Mouse (Mus musculus): ENCODE measurements around the gene Gm29666. TPM values are rescaled to one million over a fixed set of nuclear protein-coding genes. Genes with fewer than 3 reads are reported as not detected.
A peak's percentile ranks its signal among the peaks of the same experiment; 100 is the strongest.

Gene Gm29666
- 1 to 10 TPM; 1.0 to 1.1 TPM for total RNA-seq (2021)
- long read RNA-seq, experiment 1, partial matches to known transcripts, result 0 of 2 reads
- long read RNA-seq, experiment 1, other reads (novel, unspliced or antisense), result 2 of 2 reads
- long read RNA-seq, experiment 2, partial matches to known transcripts, result 0 of 1 reads
- long read RNA-seq, experiment 2, other reads (novel, unspliced or antisense), result 1 of 1 reads

DNA sequence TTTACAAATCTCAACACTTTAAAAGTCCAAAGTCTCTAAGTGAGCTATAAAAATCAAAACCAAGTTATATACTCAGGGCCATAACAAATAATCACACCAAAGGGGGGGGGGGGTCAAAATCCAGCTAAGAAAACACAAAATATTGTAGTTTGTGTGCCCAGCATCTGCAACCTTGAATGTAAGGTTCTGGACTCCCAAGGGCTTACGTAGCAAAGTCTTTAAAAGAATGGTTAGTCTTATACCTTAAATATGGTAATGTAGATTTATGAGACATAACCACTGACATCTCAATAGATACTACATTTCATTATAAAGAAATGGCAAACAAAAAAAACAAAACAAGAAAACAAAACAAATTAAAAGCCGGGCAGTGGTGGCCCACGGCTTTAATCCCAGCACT is at the start of gene Gm29666:
Gm29666 (minus strand) TSS at position 101 of the 400 bp plus-strand sequence.
- no peak for DNase-seq (ENCODE audit: low spot score in 2 of 2)

DNA sequence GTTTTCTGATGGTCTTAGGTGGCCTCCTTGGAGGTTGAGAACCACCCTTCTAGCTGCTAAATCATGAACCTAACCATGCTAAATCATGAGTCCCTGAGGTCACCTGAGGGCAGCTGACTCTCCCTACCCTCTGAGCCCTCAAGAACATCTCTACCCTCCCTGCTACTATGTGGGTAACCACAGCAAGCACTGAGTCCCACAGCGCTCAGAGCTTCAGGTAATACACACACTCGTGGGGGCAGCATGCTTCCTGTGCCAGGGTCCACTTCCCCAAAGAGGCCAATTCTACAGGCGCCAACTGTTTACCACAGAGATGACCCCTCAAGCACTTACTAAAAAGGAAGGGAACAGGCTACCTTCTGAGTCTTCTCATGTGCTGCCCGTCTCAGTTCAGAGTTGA is 48.7 kb upstream of the Gm29666 start:
- DNase-seq (ENCODE audit: low spot score in 2 of 2), result no peak

DNA sequence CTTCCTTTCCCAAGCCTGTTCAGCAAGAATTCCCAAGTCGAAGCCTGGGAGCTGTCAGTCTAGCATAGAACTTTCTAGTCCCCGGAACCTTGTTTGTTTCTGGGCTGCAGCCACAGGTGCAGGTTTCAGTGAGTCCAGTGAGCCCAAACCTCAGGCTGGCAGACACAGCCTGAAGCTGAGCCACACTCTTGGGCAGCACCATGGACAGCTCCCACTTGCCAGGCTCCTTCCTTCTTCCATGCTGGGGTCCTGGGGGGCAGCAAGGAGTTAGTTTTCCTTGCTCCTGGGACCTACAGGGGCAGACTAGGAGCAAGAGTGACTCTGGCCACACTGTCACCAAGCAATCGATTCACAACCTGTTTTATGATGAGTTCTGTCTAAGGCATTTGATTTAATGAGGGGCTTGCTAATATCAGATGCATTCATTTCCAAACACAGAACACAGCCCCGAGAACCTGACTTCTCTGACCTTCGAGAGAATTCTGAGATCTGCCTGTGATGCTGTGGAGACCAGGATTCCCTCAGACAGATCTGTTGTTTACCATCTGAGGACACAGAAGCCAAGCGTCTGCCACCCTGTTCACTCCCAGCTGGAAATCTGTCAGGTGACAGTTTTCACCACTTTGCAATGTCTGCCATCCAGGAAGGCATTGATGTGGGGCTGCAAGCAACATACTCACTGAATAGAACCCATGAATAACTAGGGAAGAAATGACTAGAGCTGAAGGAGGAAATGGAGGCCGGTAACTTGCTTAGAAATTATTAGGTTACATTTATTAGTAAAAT is 45.9 kb upstream of the Gm29666 start:
- no peak for DNase-seq (ENCODE audit: low spot score in 2 of 2)

DNA sequence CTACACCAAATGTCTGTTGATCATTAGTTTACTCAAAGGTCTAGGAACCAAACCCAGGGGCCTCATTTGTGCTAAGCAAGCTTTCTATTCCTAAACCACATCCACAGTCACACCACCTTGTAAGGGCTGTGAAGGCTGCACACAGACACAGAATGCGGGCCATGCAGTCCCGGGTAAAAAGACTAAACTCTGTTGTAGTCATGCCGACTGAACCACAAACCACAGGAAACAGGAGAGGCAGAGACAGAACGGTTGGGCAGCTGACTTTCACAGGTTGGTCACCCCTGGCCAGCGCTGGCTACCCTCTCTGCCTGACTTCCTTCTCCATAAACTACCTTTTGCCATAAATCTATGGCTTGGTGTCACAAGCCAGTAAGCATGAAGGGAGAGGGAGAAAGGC is 44.9 kb upstream of the Gm29666 start:
- DNase-seq (ENCODE audit: low spot score in 2 of 2), result no peak

DNA sequence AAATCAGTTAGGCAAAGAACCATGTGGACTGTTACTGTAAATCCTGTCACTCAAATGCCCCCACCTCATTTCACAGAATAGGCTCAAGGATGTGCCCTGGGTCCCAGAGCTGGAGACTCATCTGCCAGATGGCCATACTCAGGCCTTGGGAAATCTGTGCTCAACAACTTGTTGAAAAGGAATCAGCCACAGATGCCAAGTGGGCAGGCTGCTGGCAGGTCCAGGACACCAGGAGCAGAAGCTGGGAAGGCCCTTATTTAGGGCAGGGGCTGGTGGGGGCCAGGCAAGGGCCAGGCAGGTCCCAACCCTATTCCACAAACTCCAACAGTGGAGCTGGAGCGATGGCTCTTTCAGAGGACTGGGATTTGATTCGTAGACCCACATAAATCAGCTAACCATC is 42.7 kb upstream of the Gm29666 start:
- no peak for DNase-seq (ENCODE audit: low spot score in 2 of 2)

DNA sequence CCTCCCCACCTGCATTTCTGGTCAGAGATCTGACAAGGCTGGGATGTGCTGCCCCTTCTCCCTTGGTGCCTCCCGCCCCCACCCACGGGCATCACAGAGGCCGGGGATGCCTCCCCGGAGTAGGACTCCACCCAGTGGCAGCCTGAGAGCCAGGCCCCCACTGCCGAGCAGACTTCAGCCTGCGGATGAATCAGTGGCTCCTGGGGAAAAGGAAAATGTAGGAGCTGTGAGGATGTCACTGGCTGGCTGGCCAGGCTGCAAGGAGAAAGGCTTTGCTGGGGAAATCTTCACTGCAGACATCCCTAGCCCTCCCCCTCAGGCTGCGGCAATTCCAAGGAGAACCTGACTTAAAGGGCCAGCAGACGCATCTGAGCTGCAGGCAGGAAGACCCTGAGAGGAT is 40.9 kb upstream of the Gm29666 start:
- peak; percentile 43 to 46 for DNase-seq (ENCODE audit: low spot score in 2 of 2)

DNA sequence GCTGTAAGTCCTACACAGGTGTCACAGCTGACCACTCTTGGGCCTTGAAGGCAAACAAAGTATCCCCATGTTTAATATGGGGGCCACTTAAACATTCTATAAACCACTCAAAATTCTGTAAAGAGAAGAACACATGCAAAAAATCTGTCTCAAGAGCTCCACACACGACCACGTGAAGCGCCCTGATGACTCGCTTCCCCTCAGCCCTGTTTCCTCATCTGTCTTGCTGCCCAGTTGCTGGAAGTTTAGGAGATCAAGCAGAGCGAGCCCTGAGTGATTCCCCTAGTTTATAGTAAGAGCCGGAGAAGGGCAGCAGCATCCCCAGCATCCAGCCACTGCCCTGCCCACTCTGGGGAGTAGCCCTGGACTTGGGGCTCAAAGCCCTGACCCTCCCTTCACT is 40.1 kb upstream of the Gm29666 start:
- no peak for DNase-seq (ENCODE audit: low spot score in 2 of 2)

DNA sequence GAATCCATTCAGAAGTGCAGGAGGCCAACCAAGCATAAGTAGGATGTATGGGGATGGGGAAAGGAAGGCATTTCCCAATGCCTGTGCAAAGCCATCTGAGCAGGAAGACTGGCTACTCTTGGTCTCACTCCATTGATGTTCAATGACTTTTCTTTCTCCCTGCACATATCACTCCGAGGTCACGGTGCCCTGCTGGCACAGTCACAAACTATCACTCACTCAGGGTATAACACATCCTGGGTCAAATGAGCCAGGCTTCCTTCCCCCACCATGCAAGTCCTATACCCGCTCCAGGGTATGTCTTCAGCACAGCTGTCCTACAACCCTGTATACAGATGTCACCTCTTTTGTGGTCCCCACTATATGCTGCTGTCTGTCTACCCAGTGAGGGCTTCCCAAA is 38.5 kb upstream of the Gm29666 start:
- no peak for DNase-seq (ENCODE audit: low spot score in 2 of 2)

DNA sequence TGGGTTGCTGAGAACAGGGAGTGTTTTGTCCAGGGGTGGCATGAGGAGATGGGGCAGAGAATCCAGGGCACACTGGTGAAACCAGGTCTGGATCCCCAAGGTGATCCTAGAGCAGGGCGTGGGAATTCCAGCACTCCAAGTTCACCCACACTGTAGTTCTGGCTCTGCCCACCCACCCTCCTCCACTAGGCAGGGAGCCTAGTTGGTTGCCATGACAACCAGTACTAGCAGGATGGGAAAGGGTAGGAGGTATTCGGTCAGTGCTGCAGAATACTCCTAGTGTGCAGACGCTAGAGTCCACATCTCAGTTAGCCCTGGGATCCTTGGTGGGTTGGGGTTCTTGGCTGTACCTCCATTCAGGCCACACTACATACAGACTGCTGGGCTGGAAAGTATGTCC is 38.0 kb upstream of the Gm29666 start:
- peak; percentile 66 to 89 for DNase-seq (ENCODE audit: low spot score in 2 of 2)

DNA sequence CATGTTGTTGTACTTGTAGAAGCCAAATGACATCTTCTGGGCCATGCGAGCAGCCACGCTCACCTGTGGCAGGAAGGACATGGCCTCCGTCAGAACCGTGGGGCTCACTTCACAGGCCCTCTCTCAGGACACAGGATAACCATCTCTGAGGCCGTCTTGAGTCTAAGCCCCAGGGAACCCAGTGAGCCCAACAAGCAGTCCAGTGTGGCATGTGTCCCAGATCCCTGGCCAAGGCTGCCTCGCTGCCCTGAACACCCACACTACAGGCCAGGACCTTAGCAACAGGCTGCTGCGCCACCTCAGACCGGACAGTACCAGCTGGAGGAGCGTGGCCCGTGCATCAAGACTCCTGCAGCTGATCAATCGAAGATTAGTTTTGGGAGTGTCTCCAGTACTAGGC is 33.4 kb upstream of the Gm29666 start:
- DNase-seq (ENCODE audit: low spot score in 2 of 2), result no peak

DNA sequence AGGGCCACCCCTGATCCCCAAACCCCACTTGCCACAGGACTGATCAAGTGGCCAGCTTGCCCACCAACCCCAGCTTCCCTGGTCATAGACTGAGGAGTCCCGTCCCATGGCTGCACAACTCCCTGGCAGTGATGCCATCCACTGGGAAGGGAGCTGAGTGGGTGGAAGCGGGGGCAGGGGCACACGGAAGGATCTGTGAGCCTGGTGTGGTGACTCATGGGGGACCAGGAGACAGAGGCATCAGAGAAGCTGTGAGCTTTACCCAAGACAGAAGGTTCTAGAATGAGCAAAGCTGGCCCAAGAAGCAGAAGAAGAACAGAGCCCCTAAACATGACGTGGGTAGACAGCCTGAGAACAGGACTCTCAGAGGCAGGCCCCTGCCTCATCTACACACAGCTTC is 30.2 kb upstream of the Gm29666 start:
- DNase-seq (ENCODE audit: low spot score in 2 of 2), result no peak

DNA sequence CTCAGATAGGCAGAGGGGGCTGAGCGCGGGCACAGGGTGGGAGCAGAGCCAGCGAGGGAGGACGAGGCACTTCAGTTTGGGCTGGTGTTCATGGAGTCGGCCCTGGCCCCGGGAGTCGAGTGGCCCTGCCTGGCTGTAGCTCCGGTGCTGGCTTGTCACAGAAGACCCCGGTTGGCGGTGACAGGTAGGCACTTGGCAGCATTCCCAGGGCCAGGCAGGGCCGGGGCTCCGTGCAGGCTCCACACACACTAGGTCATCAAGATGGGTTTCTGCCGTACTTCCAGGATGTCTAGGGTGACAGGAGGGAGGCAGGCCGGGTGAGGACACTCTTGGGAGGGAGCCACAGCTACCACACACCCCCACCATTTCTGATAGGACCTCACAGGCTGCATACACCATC is 29.2 kb upstream of the Gm29666 start:
- no peak for DNase-seq (ENCODE audit: low spot score in 2 of 2)

DNA sequence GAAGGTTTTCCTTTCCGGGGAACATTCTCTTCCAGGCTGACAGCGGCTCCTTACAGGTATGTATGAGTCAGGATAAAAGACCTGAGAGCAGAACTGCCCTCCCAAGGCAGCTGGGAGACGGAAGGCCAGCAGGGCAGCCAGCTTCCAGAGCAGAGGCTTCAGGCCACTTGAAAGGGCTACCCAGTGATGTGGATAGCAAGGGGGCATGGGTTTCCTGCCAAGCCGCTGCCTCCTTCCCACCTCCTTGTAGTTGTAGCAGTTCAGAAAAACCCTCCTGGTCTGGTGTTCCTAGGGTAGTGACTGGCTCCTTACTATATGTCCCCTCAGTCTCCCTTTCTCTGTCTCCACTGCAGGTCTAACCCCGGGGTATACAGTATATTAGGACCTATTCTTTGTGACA is 24.5 kb upstream of the Gm29666 start:
- DNase-seq (ENCODE audit: low spot score in 2 of 2), result no peak

DNA sequence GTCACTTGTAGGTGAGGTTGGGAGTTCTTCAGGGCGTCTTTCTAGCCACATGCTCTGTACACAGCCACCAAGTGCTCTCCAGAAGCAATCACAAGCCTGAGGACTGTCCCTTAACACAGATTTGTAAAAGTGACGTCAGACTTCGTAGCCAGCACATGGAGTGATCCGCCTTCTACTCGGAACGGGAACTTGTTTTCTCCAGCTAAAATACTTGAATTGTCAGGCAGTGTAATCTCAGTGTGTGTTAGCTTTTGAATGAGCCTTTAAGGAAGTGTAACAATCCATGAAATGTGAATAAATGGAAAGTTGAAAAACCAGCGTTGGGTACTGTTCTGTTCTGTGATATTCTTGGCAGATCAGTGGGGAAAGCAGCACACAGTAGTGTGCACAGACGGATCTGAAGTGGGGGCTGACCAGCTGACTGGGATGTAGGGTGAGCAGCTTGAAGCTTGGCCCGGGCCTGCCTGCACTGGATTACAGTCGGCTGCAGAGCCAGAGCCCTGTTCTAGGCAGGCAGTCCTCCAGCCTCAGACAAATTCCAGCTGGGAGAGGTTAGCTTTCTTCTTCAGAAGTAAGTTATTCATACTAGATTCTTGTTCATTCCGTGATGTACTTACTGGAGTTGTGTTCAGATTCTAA is 22.9 kb upstream of the Gm29666 start:
- peak; percentile 60 to 82 for DNase-seq (ENCODE audit: low spot score in 2 of 2)

DNA sequence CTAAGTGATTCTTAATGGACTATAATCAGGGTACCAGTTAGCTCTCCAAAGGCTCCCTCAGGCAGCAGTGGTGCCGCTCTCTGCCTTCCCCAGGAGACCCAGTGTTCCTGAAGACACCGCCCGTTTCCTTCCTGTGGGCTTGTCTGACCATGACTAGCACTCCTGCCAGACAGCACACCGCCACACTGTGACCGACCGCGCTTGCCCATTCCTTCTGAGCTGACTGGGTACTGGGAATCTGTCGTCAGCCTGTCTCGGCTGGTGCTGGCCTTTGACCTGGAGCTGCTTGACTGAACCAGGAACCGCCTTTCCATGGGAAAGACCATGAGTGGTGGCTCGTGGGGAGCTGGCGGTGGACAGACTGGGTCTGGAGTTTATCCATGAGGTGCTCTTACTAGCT is 20.3 kb upstream of the Gm29666 start:
- no peak for DNase-seq (ENCODE audit: low spot score in 2 of 2)

DNA sequence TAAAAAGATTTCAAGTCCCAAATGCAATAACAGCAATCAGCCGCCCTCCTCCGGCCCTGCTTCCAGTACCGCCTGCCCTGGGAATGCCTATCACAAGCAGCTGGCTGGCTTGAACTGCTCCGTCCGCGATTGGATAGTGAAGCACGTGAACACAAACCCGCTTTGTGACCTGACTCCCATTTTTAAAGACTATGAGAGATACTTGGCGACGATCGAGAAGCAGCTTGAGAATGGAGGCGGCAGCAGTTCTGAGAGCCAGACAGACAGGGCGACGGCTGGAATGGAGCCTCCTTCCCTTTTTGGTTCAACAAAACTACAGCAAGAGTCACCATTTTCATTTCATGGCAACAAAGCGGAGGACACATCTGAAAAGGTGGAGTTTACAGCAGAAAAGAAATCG is 15.1 kb upstream of the Gm29666 start:
- peak in 1 of 2 experiments; percentile 60 for DNase-seq (ENCODE audit: low spot score in 2 of 2)

DNA sequence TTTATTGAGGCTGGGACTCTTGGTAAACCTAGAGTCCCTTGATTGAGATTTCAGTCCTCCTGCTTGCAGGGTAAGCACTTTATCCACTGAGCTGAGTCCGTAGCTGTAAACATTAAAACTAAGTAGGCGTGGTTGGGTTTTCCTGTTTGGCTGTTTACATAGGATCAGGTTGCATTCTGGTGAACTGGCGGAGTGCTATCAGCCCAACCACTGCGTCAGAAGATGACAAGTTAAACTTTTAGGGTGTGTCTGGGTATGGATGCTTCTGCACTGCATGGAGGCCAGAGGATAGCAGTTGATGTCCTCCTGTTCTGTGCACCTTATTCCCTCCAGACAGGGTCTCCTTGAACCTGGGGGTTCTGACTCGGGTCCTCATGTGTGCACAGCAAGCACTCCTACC is 12.5 kb upstream of the Gm29666 start:
- DNase-seq (ENCODE audit: low spot score in 2 of 2), result no peak

DNA sequence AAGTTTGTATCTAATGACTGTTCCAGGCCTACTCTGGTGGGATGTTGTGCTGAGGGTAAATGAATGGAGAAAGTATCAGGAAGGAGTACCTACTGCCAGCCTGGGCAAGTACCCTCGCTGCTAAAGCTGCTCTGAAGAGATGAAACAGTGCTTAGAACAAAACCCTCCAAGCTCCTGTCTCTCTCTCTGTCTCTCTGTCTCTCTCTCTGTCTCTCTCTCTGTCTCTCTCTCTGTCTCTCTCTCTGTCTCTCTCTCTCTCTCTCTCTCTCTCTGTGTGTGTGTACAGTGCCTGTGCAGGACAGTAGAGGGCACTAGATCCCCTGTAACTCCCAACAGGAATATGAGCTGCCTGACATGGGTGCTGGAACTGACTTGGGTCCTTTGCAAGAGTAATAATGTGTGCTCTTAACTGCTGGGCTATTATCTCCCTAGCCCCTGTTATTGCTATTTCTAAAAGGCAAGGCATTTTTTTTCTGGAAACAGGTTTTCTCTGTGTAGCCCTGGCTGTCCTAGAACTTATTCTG is 5.7 kb upstream of the Gm29666 start:
- DNase-seq (ENCODE audit: low spot score in 2 of 2), result no peak

DNA sequence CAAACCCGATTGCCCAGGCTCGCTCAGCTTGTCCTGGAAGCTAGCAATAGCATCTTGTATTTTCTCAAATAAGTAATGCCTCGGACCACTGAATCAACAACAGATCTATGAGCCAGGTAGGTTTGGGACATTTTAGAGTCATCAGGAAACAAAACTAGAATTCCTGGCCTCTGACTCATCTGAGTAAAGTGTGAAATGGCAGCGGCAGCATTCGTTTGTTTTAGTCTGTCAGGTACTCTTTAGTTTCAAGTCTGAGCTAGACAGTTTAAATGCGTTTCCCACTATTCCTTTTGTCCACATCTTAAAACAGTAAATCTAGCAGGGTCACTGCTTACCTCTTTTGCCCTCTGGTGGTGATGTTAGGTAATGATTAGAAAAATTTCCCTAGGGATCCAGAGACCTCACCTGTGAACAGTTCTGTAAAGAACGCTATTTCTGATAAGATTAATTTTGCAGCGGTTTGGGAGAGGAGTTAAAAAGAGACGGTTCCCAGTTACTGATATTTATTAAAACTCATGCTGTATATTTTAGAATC is 5.0 kb upstream of the Gm29666 start:
- peak in 1 of 2 experiments; percentile 67 for DNase-seq (ENCODE audit: low spot score in 2 of 2)

DNA sequence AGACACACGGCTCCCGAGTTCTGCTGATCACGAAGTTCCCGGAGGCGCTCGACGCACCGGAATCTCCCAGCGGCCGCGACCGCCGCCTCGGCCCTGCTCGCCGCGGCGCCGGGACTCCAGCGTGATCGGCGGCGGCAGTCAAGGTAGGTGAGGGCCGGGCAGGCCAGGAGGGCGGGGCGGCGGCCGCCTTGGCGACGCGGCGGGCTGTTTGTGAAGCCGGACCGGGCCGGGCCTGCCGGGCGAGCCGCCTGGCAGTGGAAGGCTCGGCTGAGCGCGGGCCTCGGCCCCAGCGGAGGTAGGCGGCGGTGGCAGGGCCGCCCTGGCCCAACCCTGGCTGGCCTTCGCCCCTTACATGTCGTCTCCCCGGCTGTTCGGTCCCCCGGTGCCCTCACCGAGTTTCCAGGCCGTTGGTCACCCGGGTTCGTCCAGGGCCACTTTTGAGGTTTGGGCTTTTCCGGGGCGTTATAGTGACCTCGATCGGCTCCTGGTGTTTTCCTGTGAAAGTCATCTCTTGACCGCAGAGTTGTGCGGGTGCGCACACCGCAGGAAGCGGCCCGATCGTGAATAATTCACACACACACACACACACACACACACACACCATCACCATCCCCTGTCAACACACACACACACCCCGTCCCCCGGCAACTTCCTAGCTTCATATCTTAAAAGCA is 3.8 kb upstream of the Gm29666 start:
- DNase-seq (ENCODE audit: low spot score in 2 of 2), result no peak

DNA sequence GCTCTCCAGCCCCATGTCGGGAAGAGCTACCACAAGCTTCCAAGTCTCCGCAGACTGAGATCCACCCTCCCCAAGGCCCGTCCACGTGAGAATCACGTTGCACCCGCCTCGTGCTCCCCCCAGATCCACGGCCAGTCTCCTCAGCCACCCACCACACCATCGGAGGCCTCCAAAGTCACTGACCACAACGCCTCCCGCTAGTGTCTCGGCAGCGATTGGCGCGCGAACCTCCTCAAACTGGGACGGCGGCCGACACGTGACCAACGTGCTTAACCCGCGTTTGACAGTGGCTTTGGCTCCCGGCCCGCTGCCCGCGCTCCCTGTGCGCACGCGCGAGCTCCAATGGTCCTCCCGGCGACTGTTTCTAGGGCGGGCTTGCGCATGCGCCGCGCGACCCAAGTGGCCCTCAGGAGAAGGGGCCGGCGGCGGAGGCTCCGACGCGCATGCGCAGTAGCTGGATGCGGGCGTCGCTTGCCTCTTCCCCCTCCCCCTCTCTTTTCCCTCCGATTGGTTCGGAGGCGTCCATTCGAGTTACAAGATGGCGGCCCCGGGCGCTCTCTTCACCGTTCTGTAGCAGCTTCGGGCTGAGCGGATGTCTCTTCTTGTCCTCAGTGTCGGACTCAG is 3.2 kb upstream of the Gm29666 start, which contains the start of gene Nup50:
Nup50 (plus strand) TSS at position 528 of the 624 bp plus-strand sequence.
- DNase-seq (ENCODE audit: low spot score in 2 of 2), result peak; percentile 100
